Mouse (Mus musculus): ENCODE data around the gene Cbx4.
"Not testable (repeated sequence)": the region's sequence is repeated elsewhere in the genome, so short reads cannot be mapped to it uniquely, and the experiment has no call there.

The Cbx4 gene

GRCm38 (mm10) chr11:119112721-119113120 lies 26.7 kb upstream of the Cbx4 start:
- ATAC-seq (ENCODE audit: insufficient number of reproducible peaks, low FRiP score, low TSS enrichment) = no peak

DNA sequence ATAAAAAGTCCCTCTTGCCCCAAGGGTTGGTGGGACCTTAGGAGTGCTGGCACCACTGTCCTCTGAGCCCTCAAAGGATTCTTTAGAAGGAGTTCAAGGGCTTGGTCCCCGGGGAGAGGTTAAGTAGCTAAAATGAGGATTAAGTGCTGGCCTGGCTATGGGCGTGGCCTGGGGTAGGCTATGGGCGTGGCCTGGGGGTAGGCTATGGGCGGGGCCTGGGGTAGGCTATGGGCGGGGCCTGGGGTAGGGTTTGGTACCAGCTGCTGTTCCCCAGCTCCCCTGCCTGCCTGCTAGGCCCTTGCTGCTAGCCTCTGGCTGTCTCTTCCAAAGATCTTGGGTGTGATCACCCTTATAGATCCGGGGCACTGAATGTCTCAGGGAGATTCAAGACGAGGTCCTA lies 25.3 kb upstream of the Cbx4 start:
- ATAC-seq (ENCODE audit: insufficient number of reproducible peaks, low FRiP score, low TSS enrichment) = no peak

- no peak for ATAC-seq (ENCODE audit: insufficient number of reproducible peaks, low FRiP score, low TSS enrichment)
Observed at GRCm38 (mm10) chr11:119109415-119110071, 23.5 kb upstream of the Cbx4 start.

- ATAC-seq (ENCODE audit: insufficient number of reproducible peaks, low FRiP score, low TSS enrichment) = no peak
Observed at GRCm38 (mm10) chr11:119108573-119109263, 22.7 kb upstream of the Cbx4 start.

DNA sequence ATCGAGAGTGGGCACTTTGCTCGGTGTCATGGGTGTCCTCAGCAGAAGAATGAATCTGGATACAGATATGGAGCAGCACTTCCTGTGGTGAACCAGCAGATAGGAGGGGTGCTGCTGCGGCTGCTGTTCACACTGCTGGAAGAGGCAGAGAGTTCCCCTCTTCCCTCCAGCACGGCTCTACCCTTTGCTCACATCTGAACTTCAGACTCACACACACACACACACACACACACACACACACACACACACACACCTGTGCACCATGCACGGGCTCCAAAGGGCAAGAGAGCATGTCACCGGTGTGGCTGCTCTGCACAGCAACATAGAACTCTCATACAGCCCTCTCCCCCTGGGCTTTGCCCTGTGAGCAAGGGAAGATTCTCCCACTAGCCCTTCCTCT lies 20.3 kb upstream of the Cbx4 start:
- ATAC-seq (ENCODE audit: insufficient number of reproducible peaks, low FRiP score, low TSS enrichment) = no peak

GRCm38 (mm10) chr11:119105748-119106147 lies 19.7 kb upstream of the Cbx4 start:
- no peak for ATAC-seq (ENCODE audit: insufficient number of reproducible peaks, low FRiP score, low TSS enrichment)

GRCm38 (mm10) chr11:119105071-119105609 lies 19.1 kb upstream of the Cbx4 start:
- ATAC-seq (ENCODE audit: insufficient number of reproducible peaks, low FRiP score, low TSS enrichment) = no peak

GRCm38 (mm10) chr11:119103991-119104390 lies 18.0 kb upstream of the Cbx4 start:
- no peak for ATAC-seq (ENCODE audit: insufficient number of reproducible peaks, low FRiP score, low TSS enrichment)

- not testable (repeated sequence) for ATAC-seq (ENCODE audit: insufficient number of reproducible peaks, low FRiP score, low TSS enrichment)
Observed at GRCm38 (mm10) chr11:119100355-119100754, 14.3 kb upstream of the Cbx4 start.

GRCm38 (mm10) chr11:119098202-119098601 lies 12.2 kb upstream of the Cbx4 start:
- no peak for ATAC-seq (ENCODE audit: insufficient number of reproducible peaks, low FRiP score, low TSS enrichment)

- ATAC-seq (ENCODE audit: insufficient number of reproducible peaks, low FRiP score, low TSS enrichment) = no peak
Observed at GRCm38 (mm10) chr11:119095441-119095840, 9.4 kb upstream of the Cbx4 start.

DNA sequence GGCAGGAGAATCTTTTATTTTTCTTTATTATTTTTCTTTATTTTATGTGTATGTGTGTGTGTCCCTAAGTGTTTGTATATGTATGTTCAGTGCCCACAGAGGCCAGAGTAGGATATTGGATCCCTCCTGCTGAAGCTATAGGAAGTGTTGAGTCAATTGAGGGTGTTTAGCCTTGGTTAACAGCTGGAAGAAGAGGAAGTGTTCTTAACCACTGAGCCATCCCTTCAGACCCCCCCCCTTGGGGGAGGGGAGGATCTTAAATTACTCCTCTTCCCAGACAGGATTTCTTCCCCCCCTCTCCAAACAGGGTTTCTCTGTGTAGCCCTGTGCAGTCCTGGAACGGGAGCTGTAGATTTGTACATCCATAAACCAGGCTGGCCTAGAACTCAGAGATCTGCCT lies 7.3 kb upstream of the Cbx4 start:
- ATAC-seq (ENCODE audit: insufficient number of reproducible peaks, low FRiP score, low TSS enrichment) = no peak

DNA sequence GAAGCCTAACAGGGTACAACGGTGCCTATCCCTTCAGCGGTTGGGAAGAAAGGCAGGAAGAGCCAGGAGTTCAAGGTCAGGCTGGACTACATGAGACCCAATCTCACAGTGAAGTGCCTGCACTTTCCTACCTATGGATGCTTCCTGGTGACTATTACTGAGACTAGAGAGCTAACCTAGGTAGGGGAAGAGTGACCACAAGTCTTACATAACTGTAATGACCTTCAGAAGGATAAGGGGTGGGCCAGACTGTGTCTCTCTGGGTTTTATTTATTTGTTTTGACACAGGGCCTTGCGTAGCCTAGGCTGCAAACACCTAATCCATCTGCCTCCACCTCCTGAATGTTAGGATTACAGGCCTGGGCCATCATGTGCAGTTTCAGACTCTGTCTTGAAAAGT lies 6.3 kb upstream of the Cbx4 start:
- ATAC-seq (ENCODE audit: insufficient number of reproducible peaks, low FRiP score, low TSS enrichment) = no peak

GRCm38 (mm10) chr11:119091598-119091991 lies 5.6 kb upstream of the Cbx4 start:
- ATAC-seq (ENCODE audit: insufficient number of reproducible peaks, low FRiP score, low TSS enrichment) = no peak

DNA sequence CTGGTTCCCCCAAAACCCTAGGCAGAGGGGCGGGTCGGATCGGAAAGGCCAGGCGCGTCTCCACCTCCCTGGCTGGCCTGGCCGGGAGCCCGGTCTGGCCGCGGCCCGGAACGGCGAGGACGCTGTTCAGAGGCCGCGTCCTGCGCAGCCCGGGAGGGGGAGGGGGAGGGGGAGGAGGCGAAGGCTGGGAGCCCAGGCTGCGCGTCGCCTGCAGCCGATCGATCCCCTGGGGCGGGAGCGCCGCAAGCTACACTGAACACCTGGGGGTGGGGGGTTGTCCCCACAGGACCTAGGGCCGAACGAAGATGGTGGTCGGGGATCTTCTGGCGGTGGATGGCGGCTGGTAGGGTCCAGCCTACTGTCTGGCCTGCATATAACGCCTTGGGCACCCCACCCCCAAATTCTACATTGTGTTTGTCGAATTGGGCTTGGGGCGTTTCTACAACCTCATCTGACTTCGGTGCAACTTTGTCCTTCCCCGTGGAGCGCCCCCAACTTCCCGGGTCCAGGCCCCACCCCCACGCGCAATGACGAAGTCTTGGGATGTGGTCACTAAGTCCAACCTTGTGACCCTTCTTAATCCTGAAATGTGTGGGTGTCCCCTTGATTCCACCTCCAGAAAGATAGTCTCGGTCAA lies 5.1 kb upstream of the Cbx4 start:
- no peak for ATAC-seq (ENCODE audit: insufficient number of reproducible peaks, low FRiP score, low TSS enrichment)

DNA sequence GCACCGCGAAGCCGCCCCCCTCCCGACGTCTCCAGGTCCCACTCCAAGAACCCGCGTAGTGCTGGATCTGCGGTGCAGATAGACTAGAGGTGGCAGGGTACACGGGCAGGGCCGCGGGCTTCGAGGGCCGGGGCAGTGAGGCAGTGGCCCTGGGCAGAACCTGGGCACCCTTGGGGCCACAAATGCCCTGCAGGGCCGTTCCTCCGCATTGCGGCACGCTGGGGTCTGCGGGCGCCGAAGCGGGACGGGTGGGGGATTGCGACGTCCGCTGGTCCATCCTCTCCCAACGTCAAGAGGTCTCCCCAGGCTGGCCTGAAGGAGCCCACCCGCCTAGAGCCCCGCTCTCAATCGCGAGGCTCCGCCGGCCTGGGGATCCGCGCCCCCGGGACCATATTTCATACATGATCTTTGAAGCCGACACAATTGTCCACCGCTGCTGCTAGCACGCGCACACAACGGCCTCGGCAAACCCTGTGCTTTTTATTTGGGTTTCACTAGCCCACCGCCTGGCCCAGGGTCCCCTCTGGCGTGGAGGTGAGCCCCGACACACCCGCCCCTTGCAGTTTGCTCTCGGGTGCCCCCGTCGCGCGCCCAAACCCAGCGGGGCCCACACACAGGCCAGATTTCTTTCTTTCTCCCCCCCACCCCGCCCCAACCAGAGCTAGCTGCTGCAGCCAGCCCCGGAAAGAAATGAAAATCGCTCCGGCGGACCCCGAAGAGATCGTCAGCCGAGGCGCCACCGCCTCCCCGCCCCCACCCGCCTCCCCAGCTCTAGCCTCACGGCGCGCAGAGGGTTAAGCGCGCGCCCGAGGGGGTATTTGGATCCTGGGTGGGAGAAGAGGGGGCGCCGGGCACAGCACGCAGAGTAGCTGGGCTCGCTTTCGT lies 4.3 kb upstream of the Cbx4 start:
- ATAC-seq (ENCODE audit: insufficient number of reproducible peaks, low FRiP score, low TSS enrichment) = no peak

DNA sequence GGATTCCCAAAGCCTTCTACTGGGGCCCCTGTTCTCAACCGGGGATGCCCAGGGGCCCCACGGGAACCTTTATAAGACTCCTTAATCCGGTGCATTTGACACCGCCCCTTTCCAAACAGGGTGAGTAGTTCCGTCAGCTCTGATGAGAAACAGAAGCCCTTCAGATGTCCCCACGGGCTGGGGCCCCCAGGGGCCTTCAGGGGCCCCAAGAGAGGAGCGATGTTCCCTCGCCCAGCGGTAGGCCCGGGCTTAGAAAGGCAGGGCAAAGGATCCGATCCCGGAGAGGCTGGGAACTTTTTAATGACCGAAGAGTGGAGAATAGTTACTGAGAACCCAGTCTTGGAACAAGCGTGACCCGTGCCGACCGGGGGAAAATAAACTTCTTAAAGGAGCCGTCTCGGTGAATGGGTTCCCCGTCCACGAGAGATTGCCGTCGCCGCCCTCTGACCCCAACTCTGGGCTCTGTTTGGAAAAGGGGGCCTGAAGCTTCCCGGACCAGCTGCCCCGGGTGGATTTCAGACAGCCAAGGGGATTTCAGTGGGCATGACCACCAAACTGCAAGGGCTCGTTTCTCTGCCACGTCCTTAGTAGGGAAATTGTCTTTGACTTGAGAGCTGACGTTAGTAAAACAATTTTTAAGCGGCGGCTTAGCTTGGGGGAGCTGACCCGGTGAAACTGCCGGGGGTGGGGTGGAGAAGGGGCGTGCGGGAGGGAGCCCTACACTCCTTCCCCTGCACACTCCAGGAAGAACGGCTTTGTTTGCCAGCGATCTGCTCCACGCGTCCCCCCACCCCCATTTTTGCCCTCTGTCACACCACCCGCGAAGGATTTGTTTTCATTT lies 3.4 kb upstream of the Cbx4 start:
- no peak for ATAC-seq (ENCODE audit: insufficient number of reproducible peaks, low FRiP score, low TSS enrichment)

DNA sequence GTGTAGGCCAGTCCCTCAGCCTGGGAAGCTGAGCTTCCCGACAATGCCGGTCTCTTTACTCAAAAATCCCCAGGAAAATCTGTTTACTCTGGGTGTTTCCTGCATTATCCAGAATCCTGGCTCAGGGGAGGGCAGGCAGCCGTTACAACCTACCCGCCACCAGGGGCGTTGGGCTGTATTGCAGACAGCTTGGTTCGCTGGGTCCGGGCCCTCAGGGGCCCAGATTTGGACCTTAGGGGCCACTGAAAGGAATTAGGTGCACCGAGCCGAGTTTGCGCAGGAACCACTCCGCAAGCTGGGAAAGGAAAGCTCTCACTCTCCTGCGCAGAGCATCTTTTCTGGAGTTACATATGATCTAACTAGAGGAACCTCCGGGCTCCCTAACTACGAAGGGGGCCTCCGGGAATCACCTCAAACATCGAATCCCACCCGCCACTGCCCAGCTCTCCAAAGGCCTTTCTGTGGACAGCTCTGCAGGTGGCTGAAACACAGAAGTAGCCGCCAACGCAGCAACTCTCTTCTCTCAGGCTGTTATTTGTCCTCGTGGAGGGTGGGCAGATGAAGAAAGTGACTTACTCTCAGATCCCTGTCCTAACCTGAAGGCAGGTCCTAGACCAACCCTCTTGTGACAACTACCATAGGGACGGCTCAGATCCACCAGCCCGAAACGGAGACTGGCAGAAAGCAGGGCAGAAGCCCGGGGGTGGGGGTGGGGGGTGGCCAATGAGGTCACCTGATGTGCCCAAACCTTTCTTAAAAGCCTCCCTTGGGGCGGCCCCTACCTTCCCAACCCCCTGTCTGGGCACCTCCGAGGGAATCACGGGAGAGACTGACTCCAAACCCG lies 2.6 kb upstream of the Cbx4 start:
- ATAC-seq (ENCODE audit: insufficient number of reproducible peaks, low FRiP score, low TSS enrichment) = no peak

Measured in cerebellum, adult (tissue).